Mouse (Mus musculus) layer of hippocampus, postnatal 14 days (tissue): ENCODE results near the gene Trpv4. TPM values are rescaled to one million over a fixed set of nuclear protein-coding genes. Genes with fewer than 3 reads are reported as not detected.

ENCODE experiments used
- DNase-seq, 2 experiments: peaks; one replicate each; pipeline ENCODE4 v3.0.0; 2021 to 2022; ENCODE audit warnings: low spot score in 2 of 2, mixed read lengths in 1 of 2
- long read RNA-seq, 2 experiments: library from polyadenylated mRNA; stranded (forward); transcript quantifications; one replicate each; pipeline ENCODE4 v2.0.0; 2021
- total RNA-seq, 2 experiments: library from RNA; stranded (reverse); gene quantifications; 2 replicates each; pipeline ENCODE4 v1.2.3; 2021

Trpv4 gene
- 1 to 10 TPM; 2.2 to 5.7 TPM for total RNA-seq
- long read RNA-seq, experiment 1, partial matches to known transcripts = 2 of 3 reads
- long read RNA-seq, experiment 1, other reads (novel, unspliced or antisense) = 0 of 3 reads
- long read RNA-seq, experiment 2, partial matches to known transcripts = 3 of 11 reads
- long read RNA-seq, experiment 2, other reads (novel, unspliced or antisense) = 3 of 11 reads

GRCm38 (mm10) chr5:114658255-114658654, at the start of gene Trpv4:
Trpv4 (minus strand) TSS chr5:114658421.
- DNase-seq = no peak

DNA sequence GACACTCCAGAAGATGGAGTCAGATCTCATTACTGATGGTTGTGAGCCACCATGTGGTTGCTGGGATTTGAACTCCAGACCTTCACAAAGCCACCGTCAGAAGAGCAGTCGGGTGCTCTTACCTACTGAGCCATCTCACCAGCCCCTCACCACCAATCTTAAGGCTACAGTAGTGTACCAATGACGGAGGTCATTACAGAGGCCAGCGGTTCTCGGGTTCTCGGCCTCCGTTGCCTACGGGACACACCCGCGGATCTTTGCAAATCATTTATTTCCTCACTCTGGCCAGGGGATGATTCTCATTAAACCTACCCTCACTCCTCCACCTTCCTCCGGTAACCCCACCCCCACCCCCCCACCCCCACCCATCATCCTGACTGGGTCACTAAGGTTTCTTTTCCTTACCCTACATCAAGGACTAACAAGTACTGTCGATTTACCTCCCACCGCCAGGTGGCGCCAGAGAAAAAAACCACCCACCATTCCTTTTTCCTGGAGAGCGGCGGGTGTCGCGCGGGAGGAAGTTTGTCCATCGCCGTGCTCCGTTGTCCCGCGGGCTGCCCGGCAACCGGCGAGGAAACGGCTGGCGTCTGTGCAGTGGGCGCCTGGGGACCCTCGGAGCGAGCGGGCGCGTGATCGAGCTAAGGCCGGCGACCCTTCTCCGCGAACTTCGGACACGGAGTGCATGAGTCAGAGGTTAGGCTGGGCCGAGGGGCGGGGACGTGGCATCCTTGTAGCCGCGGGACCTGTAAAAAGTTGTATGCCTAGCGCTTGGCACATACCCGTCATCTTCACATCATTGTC, 49.2 kb upstream of the Trpv4 start, which contains the start of gene Tchp:
Gene Tchp, plus strand, starts transcription at position 496 of the 804 bp plus-strand sequence.
- DNase-seq = peak; percentile 93 to 95

- DNase-seq = no peak
These were observed 44.5 kb upstream of the Trpv4 start for GRCm38 (mm10) chr5:114702403-114703392.

DNA sequence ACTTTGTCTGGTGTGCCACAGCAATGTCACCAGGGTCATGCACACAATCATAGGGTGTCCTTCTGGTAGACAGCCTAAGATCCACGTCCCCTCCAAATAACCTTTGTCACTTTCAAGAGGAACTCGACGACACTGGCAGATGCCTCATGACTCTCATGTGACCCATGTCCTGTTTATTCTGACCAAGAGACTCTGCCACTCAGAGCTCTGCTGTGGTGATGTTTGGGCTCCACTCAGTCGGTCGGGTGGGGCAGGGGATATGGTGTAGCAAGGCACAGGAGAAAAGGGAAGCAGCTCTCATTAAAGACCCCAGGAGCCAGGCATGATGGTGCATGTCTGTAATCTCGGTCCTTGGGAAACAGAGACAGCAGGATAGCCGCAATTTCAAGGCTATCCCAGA, 40.8 kb upstream of the Trpv4 start:
- no peak for DNase-seq

DNA sequence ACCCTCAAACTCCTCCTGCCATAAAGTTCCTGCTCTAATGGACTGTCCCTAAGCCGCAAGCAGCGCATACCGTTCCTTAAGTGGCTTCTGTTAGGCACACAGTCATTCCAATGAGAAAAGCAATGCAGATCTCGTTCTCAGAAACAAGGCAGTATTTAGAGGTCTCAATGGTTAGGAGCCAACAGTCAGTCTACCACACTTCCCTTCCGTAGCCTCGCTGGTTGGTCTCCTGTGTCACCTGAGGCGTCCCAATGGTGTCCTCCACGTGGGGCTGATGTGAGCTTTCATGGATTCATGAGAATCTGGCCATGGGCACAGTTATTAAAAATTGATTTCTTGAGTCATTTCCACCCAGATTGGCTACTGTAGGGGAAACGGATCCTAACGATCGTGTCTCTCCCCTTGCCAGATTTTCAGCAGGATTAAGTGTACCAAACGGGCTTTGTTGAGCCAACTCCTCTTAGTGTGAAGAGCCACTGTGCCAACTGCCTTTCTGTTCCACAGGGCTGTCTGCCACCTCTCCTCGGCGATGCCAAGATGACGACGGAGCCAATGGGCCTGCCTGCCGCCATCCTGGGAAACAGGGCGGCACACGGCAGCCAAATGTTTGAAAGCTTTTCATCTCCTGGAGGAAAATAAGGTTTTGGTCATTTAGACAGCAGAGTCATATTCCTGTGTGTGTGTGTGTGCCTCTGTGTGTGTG, 40.0 kb upstream of the Trpv4 start:
- DNase-seq = peak; percentile 87 to 96

DNA sequence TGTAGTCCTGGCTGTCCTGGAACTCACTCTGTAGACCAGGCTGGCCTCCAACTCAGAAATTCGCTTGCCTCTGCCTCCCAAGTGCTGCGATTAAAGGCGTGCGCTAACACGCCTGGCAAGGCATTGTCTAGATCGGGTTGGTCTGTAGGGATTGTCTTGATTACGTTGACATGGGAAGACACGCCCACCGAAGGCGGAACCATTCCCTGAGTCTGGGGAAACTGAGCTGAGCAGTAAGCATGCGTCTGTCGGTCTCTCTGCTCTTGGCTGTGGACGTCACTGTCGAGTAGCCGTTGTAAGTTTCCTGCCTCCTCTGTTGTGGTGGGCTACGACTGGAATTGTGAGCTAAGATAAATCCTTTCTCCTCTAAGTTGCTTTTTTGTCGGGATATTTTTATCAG, 38.7 kb upstream of the Trpv4 start:
- DNase-seq = no peak

DNA sequence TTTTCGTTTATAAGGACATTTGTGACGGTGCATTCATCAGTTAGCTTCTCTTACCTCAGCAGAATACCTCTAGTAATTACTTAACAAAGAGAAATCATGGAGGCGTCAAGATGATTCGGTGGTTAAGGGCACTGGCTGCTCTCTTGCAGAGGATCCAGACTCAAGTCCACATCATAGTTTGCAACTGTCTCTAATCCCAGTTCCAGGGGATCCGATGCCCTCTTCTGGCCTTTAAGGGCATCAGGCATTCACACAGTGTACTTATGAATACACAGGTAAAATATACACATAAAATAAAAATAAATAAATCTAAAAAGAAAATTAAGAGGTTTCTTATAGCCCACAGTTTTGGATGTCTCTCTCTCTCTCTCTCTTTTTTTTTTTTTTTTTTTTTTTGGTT, 37.6 kb upstream of the Trpv4 start:
- DNase-seq = no peak

DNA sequence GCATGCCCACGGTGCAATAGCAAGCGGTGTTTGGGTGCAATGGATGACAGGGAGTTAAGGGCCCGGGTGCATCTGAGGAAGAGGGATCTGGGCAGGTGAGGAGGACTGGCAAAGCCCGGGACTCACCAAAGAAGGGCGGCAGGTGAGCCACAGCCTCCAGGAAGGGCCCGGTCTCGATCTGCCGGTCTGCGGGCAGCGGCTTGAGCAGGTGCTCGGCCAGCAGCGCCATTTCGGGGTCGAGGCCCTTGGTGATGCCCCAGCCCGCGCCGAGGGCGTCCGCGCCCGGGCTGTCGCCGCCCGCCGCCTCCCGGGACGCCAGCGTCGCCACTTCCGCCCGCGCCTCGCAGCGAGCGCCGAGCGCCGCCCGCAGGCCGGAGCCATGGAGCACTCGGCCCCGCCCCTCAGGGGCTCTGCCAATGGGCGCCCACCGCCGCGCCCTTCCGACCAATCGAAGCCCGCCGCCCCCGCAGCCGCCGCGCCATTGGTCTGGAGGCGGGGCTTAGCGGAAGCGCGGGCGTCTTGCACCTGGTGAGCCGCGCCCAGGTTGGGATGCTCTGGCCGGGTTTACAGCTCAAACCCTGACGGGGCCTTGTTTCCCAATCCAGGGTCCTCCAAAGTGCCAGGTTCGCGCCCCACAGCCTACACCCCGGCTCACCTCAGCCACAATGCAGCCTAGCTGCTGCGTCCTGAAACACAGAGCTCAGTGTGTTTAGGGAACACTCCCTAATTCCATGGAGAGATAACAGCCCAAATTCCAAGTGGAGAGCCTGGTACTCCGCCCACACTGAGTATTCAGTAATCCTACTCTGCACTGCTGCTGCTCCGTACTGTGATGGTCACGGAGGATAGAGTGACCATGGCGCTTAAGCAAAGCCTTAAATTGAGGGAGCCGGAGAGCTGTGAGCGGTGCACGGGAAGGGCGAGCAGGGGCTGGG, 32.7 kb upstream of the Trpv4 start, which contains the start of gene Gltp:
Gene Gltp, minus strand, starts transcription at position 352 of the 935 bp plus-strand sequence.
- DNase-seq = peak; percentile 89 to 93

DNA sequence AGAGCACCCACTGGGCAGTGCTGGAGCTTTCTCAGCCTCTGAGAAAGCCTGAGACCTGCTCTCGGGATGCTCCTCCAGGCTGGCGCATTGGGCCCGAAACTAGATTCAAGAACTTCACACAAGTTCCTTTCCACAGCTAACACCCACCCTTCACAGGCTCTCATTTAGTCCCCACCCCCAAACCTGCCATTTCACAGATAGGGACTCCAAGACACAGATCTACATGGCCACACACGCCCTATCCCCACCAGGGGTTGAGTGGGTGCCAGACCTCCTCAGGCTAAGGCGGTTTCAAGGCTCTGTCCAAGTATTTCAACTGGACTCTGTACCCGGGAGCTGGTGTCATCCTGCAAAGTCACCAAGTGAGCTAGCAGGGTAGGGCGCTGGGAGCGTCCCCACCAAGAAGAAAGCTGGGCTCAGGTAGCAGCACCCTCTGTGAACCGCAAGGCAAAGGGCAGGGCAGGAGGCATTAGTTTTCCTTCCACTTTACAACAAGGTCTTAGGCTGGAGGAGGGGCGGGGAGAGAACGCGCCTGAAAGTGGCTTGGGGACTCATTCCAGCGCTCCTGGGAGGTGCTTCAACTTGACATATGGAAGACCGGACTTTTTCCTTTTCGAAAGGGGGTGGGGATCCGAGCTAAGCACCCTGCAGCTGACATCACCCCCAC, 31.6 kb upstream of the Trpv4 start:
- DNase-seq = no peak

DNA sequence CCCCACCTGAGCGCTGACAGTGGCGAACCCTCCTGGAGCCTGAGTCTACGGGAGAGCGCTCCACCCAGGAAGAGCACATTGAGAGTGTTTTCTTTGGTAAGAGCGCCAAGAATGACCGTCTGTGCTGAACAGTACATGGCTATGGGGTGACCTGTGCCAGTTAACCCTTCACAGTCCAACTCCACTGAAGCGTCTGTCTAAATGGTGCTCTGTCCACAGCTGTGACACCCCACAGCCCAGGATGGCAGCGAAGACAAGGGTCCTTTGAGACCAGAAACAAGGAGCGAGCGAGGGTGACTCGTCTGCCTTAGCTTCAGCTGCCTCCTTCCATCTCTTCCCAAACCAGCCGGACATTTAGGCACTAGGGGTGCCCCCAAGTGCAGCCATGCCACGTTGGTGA, 30.5 kb upstream of the Trpv4 start:
- peak in 1 of 2 experiments; percentile 62 for DNase-seq

DNA sequence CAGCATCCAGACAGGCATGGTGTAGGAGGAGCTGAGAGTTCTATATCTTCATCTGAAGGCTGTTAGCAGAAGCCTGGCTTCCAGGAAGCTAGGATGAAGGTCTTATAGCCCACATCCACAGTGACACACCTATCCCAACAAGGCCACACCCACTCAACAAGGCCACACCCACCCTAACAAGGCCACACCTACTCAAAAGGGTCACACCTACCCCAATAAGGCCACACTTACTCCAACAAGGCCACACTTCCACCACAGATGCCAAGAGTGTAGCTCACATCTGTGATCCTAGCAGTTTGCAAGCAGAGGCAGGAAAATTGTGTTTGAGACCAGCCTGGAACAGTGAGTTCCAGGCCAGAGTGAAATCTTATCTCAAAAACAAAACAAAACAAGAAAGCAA, 29.7 kb upstream of the Trpv4 start:
- no peak for DNase-seq

DNA sequence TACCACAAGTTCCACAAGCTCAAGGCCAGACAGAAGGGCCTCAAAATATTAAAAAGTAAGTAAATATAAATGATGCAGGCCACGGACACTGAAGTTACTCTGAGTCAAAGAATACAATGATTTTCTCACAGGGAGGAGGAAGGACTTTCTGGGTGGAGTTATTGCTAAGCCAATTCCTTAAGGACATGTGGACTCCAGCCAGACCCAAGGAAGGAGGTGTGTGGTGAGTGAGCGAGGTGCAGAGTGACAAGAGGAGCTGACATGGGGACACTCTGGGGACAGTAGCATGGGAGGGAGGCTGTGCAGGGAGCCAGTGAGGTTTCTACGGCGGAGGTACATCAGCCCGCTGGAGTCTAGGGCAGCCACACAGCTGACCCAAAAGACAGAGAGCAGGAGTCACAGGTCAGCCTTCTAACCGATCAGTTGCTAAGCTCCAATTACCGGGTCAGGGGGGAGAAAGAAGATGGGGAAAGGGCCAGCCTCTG, 28.5 kb upstream of the Trpv4 start:
- no peak for DNase-seq

GRCm38 (mm10) chr5:114685986-114686385, 27.8 kb upstream of the Trpv4 start:
- DNase-seq = no peak

- DNase-seq = no peak
These were observed 23.5 kb upstream of the Trpv4 start for GRCm38 (mm10) chr5:114681717-114682116.

DNA sequence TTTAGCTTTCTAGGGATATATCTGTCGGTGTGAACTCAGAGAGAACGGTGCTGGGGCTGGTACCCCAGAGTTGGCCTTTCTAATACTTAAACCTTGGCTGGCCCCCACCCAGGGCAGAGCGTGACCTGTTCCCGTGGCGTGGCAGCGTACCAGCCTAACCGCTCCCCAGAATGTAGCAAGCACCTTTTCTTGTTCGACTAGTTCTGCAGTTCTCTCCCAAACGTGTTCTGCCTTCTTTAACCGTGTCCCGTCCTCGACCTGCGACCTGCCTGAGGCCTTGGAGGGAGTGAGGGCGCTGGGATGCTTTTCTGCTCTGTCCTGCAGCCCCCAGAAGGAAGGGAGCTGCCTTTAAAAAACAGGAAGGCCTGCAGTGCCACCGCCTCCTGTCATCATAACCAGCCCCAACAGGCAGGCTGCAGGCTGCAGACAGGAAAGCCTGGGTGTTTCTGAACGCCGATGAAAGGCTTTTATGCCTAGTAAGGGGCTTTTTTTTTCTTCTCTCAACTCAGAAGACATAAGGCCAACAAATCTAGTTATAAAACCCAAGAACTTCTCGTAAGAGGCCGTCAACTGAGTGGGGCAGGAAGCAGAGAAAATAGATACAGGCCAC, 22.6 kb upstream of the Trpv4 start:
- no peak for DNase-seq

DNA sequence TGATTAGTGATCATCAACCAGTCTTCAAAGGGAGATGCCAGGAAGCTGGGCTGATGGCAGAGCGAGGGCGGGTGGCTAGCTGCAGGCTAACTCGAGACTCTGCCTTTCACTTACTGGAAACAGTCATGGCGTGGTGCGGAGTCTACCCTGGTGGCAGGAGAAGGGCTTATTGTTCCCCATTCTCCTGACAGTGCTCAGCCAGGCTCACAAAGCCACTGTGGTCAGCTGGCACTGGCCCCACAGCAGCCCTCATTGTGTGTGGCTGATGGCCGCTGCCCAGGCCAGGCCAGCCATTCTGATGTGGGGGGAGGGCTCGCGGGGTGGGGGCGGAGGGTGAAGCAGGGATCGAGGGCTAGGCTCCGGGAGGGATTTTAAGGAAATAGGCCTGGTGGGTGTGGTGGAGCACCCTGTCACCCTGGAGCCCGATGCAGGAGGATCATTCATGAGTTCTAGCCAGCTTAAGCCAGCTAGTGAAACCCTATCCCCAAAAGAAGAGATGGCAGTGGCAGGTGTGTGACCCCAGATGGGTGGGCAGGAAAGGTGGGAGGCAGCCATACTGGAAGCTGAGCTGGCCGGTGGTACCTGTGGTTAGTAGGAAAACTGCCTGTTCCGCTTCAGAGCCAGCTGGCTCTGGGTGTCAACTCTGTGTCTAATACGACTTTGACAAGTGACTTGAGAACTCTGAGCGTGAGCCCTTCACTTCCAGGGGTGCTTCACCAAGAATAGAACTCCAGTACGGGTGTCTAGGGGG, 21.8 kb upstream of the Trpv4 start:
- no peak for DNase-seq

- no peak for DNase-seq
These were observed 16.4 kb upstream of the Trpv4 start for GRCm38 (mm10) chr5:114674594-114674993.

DNA sequence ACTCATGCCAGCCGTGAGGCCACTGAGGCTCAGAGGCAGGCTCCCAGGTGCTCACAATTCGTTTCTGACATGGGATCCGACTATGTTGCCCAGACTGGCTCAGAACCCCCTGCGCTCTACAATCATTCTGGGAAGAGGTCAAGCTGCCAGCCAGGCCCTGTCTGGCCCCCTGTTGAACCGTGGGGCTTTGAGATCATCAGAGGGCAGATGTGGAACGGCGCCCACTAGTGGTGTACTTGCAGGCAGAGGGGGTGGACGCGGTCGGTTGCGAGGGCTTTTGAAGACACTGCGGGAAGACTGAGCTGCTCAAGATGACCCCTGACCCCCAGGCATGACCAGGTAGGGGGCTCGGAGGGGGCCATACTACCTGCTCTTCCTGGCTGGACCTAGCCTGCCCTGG, 14.9 kb upstream of the Trpv4 start:
- DNase-seq = no peak
